Mouse (Mus musculus) gastrocnemius, postnatal 36 days (tissue): ENCODE results near the gene Igsf9. TPM values are rescaled to one million over a fixed set of nuclear protein-coding genes. Genes with fewer than 3 reads are reported as not detected.

Experiments used
- DNase-seq, 2 experiments: peaks; one replicate each; pipeline ENCODE4 v3.0.0; 2022
- intact Hi-C: fragments of 180-260 bp; cut with DNase I; formaldehyde crosslinking; loops from one replicate; pipeline ENCODE4 v1.15.1; 2025
- total RNA-seq, 2 experiments: library from RNA; stranded (reverse); gene quantifications; 2 replicates each; pipeline ENCODE4 v1.2.3; 2021

The Igsf9 gene
- total RNA-seq, 2 experiments from 2014 or later, result 0.36 to 0.59 TPM

DNA sequence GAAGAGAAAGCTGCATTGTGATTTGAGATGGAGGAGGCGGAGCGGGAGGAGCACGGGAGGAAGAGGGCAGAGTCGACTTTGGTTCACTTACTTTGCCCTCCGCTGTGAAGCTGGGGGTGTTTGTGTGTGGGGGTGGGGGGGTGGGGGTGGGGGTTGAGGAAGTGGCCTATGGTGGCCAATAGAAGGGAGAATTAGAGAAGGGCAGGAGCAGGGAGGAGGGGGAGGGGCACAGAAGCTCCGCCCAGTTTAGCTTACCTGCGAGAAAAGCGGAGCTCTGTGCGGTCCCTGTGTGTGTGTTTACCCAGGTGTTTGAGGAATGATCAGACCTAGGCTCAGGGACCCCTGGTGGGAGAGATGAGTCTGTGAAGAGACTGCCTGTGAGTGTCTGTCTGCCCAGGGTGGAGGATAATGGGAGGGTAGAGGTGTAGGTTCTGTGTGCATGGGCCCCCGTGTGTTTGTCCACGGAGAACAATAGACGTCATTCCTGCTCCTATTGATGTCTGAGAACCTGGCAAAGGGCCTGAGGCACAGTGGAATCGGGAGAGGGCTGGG is 28.9 kb downstream of the Igsf9 start:
- DNase-seq, result no peak
- intact Hi-C loops, result no loop called here

DNA sequence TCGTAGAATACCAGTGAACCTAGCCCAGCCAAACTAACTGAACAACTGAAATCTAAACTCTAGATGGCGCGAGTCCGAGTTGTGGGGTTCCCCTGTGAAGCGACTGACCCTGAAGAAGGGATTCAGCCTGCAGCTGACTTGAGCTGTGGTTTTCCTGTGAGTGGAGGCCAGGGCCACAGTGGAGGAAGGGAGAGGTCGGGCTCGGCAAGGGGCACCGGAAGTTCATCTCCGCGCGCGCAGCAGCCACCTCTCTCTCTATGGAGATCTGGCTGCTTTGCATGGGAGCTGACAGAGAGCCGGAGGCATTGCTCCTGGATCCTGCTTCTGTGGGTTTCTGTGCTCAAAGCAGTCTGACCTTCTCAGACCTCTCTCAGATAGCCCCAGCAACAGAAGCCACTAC is 31.4 kb downstream of the Igsf9 start:
- intact Hi-C loops, result no loop called here
- peak; percentile 40 to 41 for DNase-seq

DNA sequence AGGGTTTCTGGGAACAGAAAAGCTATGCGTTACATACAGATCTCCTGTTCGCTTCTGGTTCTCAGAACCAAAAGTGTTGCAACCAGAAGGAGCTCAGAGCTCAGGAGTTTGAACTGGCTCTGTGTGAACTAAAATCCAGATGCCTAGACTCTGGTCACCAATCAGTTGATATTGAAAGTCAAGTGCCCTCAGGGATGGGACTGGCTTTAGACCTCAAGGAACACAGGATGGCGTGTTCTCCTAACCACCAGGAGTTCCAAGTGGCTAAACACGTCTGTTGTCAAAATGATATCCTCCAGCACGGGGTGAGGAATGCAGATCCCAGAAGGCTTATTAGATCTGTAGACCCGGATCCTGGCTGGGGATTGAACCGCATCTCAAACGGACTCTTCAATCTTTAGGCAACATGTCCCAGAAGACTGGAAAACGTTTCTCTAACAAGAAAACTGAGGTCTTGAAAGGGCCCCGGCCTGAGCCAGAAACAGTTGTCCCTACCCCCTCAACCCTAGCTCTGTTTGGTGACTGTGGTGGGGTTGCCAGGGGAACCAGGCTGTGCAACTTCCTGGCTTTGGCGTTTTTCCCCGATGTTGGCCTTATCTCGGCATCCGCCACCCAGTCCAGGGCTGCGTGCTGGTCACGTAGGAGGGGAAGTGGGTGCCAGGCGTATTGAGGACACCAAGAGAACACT is 32.1 kb downstream of the Igsf9 start:
- intact Hi-C loops, result no loop called here
- DNase-seq, result peak; percentile 38 to 49

DNA sequence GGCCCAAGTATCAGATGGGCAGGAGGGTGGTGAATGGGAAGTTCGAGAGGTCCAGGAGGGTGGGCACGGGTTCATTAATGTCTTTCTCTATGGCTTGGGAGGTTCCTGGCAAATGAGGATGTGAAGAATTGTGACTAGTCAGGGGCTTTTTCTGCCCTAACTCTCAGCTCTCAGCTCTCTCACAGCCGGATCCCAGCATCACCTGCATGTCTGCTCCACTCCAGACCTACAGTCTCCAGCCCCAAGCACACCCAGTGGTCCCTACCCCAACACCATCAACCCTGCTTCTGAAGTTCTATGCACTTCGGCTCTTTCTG is 32.6 kb downstream of the Igsf9 start:
- no peak for DNase-seq
- intact Hi-C loops, result no loop called here

DNA sequence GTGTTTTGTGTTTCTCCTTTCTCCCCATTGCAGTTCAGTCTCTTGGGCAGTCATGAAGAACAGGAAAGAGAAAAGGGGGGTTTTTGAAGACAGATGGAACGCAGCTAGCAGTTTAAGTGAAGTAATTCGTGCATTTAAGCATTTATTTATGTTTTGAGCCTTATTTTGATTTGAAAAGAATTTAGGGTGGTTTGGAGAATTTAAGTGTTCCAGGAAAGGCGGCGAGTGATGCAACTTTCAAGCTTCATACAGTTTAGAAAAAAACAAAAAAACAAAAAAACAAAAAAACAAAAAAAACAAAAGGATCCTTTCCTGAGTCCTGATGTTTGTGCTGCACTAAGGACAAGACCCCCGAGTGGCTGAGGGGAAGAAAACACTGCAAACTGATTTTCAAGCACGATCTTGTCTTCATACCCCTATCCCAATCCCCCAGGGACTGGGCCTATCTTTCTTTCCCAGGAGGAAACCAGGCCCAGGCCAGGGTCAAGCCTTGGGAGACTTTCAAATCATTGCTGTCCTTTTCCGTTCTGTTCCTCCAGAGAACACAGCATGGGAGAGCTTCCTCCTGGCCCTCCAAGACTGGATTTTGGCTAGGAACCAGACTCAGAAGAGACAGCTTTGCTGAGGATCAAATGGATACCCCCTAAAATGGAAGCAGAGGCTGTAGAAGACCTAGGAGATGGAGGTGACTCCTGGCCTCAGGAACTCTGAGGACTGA is 33.1 kb downstream of the Igsf9 start:
- DNase-seq, result no peak
- intact Hi-C loops, result no loop called here

DNA sequence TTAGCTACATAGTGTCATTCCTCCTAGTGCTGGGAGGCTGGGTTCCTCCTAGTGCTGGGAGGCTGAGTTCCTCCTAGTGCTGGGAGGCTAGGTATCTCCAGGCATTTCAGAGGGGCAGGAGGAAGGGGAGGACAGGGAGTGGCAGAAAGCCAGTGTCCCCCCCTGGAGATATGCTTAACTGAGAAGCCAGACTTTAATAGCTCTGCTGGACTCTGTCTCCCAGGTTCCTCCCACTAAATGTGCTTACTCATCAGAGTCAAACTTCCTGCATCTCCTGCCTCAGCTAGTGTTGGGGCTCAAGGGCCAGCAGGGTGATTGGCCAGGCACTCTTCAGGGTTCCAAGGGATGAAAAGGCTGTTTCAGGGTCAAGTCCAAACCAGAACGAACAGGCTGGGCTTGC is 33.8 kb downstream of the Igsf9 start:
- DNase-seq, result no peak
- intact Hi-C loops, result no loop called here

DNA sequence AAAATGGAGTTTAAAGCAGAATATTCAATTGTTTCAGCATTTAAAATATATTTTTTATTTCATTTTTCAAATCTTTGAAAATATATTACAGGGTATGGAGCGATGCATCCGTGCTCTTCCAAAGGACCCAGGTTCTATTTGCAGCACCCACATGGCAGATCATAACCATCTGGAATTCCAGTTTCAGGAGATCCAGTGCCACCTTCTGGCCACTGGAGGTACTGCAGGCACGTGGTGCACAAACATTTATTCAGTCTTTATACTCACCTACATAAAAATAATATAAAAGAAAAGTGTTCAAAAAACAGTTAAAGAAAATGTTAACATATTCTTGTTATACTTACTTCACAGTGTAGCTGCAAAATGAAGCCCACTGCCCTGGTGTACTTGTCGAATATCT is 36.4 kb downstream of the Igsf9 start:
- intact Hi-C loops, result no loop called here
- no peak for DNase-seq

DNA sequence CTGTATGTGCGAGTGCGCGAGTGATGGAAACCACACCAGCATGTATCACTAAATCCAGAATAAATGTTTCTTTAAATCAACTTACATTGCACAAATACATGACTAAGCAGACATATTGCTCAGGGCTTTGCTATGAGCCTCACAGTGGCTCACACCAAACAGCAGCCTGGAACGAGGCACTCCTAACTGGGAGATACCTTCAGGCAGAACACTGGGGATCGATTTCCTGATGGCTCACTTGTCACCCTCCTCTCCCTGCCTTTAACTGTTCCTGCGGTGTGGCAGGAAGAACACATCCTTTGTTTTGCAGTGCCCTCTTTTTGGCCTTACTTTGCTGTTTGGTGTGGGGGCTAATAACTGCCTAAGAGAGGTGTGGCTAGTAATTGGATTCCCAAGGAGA is 38.1 kb downstream of the Igsf9 start:
- intact Hi-C loops, result no loop called here
- no peak for DNase-seq

DNA sequence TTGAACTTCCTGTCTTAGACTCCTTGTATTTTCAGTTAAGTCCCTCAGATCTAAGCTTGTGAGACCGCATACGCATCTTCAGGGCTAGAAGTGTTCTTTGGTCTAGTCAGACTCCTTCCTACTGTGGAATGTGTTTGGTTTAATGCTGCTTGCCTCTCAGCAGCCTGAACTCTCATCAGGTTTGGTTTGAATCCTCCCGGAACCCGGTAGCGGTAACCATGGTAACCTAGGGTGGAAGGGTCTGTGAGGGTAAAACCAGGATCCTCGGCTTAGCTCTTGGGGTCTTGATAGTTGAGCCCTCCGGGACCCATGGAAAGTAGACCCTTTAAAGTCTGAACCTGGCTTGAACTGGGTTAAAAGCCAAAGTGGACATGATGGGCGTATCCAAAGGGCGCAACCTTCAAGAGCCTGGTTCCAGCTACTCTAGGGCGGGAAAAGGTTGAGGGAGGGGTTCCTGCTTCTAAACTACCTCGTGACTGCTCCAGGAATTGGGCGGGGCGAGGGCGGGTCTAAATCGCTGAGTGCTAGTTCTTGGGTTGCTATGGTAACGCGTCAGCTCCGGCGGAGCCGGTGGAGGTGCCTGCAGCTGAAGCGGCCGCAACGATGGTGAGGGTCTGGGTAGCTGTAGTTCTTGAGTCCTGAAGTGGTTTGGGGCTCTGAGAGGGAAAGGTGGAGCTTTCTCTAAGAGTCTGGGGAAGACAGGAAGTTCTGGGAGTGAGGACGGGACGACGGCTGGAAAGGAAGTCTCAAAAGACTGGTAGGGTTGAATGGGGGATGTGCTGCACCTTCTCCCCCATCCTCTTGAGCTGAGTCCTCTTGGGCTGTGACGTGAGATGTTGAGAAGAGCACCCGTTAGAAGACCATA is 39.2 kb downstream of the Igsf9 start, which contains the start of gene Cfap45:
Gene Cfap45 (plus strand): TSS at position 226 of the 865 bp plus-strand sequence.
- intact Hi-C loops, result no loop called here
- DNase-seq, result peak; percentile 61 to 65

DNA sequence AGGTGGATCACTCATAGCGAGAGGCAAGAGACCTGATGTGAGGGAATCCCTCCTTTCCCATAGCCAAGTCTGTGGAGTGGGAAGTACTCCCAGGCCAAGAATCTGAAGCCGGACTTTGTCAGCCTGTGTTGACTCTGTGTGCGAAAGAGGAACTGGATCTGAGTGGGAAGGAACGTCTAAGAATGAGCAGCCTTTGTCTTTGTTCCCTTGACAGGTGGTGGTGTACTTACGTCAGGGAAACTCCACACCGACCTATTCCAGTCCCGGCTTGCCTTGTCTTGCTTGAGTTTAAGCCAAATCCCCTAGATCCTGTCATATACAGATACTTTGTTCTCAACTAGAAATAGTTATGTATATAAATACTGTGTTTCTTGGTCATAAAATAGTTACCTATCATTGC is 40.9 kb downstream of the Igsf9 start:
- no peak for DNase-seq
- intact Hi-C loops, result no loop called here

DNA sequence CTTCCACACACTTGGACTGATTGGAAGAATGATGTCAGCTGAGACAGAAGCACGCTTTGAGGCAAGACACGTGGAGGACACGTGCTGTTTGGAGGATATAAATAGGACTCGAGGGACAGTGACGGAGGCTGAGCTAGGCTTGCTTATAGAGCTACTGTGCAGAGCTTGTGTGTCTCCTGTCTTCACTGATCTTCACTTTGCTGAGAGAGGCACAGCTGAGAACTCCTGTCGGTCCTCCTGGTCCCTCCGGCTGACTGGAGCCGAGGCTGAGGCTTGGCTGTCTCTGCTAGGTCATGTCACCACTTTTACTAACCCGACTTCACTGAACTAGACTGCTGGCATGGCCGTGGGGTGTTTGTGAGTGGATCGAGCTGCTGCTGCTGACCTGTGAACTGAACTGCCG is 42.1 kb downstream of the Igsf9 start:
- DNase-seq, result no peak
- intact Hi-C loops, result no loop called here

DNA sequence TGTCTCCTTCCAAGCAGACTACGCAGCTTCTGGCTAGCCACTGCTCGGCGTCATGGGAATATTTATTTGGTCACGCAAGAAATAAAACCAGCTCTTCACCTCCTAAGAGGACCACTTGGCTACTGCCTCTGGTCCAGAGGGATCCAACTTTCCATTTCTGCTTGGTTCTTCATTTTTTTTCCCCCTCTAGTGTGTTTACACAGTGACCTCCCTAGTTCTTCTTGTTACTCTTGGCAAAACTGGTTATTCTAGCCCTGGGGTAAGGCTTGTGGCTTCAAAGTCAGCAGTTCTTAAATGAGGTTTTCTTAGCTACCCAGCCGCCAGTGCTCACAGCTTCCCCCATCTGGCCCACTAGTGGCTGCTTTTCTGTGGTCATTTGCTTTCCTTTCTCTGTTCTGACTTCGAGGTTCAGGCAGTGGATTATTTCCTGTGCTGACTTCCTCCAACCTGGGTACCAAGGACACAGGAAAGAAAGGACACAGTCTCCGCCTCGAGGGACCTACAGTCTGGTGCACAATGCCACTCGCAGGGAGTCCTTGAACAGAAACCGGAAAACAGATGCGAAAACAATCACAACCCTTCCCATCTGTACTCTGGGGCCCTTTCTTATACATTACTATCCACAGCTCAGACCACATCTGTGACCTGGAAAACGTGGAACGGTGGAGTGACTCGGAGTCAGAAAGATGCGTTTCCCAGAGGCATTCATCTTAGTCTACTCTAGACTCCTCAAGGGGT is 43.6 kb downstream of the Igsf9 start:
- no peak for DNase-seq
- intact Hi-C loops, result loop anchor here (5.0 kb wide), 4 partner anchors 37 to 872 kb away; partner anchors contain the start of gene Dusp23

DNA sequence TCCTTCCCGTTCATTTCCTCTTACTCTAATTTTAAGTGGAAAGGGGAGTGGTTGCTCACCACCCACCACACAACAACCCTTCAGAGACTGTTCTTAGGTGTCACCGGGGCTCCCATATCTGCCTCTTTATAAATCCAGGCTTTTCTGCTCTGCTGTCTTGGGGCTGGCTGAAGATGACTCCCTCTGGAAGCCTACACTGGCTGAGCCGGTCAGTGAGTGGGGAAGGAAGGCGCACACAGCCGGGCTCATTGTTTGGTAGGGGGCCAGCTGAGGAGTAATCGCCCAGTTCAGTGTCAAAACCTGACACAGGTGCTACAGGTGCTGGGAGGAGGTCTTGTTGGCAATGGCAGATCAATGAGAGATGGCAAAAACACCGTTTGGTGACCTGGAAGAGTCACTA is 44.4 kb downstream of the Igsf9 start:
- no peak for DNase-seq
- intact Hi-C loops, result loop anchor here (5.0 kb wide), 4 partner anchors 36 to 871 kb away; partner anchors contain the start of gene Dusp23

DNA sequence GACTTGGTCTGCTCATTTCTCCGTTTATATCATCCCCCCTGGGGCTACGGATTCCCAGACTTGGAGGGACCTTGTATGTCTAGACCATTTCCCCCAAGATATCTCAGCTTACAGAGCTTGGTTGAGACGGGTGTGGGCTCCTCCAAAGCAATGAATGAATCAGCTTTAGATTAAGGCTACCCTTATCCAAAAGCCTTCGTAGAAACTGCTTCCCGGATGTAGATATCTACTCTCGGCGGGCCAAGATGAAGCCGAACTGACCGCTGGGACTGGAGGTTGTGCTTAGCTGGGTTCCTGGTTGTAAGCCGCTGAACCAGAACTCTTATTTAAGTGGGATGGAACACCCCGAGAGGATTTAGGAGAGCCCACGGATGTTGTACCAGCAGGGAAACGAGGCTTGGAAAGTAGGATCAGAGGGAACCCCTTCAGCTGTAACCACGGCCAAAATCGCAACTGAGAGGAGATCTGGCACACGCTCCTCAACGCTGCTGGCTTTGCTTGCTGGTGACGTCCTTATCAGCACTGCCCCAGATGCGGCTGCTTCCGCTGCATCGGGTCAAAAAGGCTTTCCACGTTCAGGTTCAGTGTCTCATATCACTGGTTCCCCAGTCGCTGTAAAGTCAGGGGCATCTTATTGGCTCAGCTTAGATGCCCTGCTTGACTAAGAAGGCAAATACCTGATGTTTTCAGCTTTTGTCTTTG is 44.9 kb downstream of the Igsf9 start:
- intact Hi-C loops, result loop anchor here (5.0 kb wide), 4 partner anchors 36 to 871 kb away; partner anchors contain the start of gene Dusp23
- DNase-seq, result no peak

DNA sequence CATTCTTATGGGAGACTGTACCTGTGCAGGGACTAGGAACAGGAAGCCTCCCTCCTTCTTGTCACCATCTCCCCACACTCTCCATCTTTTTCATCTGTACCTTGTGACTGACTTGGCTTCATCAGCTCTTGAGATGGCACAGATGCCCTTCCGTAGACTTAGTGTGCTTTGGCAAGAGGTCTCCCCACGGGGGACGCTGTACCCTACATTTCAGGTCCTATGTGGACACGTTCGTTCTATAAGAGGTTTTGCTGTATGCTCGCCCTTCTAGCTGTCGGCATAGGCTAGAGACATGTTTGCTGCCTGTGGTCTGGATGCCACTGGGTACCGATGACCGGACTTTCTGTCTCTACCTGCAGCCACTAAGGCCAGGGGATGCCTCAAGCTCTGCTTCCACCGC is 45.8 kb downstream of the Igsf9 start:
- intact Hi-C loops, result loop anchor here (5.0 kb wide), 4 partner anchors 35 to 870 kb away; partner anchors contain the start of gene Dusp23
- DNase-seq, result no peak

DNA sequence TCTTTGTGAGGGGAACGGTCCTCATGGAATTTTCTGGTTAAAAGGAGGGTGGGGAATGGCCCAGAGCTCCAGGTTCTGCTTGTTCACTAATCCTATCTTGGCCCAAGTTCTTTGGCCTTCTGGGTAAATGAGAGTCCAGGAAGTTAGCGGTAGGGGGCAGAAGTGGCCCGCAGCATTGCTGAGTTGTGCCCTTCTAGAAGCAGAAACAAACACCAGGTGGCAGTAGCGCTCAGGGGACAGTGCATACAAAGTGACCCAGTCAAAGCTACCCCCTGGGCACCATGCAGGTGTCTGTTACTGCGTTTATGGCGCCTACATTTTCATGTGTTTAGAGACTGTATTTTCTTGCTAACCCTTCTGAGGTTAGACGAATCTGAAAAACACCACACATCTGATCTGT is 47.1 kb downstream of the Igsf9 start:
- DNase-seq, result peak; percentile 74 to 84
- intact Hi-C loops, result loop anchor here (5.0 kb wide), 4 partner anchors 34 to 869 kb away; partner anchors contain the start of gene Dusp23

DNA sequence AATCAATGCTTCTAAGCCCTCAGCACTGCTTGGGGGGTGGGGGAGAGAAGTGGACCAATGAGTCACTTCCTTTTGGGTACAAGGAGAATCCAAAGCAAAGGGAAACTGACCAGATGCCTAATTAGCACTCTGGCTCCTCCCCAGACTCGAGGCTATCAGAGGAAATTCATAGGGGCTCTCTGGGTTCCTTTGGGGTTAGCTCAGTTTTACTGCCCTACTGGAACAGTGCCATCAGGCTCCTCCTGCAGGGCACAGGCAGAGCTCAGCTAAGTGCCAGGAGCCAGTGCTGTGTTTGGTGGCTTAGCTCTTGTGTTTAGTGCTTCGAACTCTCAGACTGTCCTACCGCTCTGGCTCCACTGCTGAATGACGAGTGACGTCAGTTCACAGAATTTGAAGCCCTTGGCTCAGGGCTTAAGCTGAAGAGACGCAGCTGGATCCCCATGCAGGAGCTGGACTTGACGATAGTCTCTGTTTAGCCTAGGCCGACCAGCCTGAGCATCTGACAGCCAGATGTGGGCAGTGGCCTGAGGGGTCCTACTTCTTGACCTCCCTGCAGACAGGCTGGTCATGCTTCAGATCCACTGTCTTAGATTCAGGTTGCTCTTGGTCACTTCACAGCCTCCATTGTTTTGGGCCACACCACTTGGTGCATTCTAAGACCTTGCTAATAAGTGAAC is 49.1 kb downstream of the Igsf9 start:
- intact Hi-C loops, result no loop called here
- no peak for DNase-seq

DNA sequence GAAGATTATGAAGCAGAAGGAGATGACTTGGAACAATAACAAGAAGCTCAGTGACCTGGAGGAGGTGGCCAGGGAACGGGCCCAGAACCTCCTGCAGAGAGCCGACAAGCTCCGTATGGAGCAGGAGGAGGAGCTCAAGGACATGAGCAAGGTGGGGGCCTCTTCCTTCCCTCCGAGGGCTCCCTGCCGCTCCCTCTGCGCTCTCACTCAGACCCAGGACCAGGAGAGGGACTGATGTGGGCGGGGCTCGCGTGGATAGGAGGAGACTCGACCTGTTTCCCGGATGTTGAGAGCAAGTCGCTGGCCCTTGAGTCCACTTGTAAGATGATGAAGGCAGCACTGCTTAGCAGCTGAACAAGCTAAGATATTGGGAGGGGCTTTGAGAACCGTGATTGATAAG is 51.0 kb downstream of the Igsf9 start:
- intact Hi-C loops, result no loop called here
- no peak for DNase-seq

DNA sequence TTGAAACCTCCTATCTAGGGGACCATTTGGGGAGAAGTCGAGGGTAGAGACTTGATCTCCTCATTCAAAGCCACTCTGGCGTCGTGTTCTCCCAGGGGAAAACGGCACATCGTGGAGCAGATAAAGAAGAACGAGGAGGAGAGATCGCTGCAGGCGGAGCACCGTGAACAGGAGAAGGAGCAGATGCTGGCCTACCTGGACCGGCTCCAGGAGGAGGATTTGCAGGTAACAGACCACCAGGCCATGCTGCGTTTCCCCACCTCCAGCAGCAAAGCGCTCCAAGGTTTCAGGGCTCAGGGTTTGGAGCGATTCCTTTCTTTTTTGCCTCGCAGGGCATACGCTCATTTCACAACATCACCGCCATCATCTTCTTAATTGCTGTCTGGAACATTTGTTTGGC is 53.5 kb downstream of the Igsf9 start:
- no peak for DNase-seq
- intact Hi-C loops, result no loop called here
